Mouse (Mus musculus) lung, postnatal 0 days (tissue): ENCODE measurements at regions not wholly inside any gene's neighbourhood (a gene's known extent, or its start where the extent isn't known, plus 50 kb on each side); places are given as distances from the start of the nearest gene placed in this dataset.

Experiments used
- ATAC-seq: fragments of 200-750 bp; cut with Nextera tagmentation; 2 replicates; pipeline ENCODE4 v1.8.0; 2017; ENCODE audit warnings: moderate library complexity
- DNase-seq: peaks from one replicate; pipeline ENCODE4 v3.0.0-alpha.2; 2016; ENCODE audit warnings: low spot score
- H3K27ac ChIP-seq: fragments of 300-500 bp; sonication (generic); 2 replicates; pipeline ENCODE4 v1.5.1; 2014; ENCODE audit warnings: antibody characterized with exemption, mild to moderate bottlenecking, low read length, mixed read lengths
- H3K27me3 ChIP-seq: fragments of 300-500 bp; sonication (generic); replicated peaks from 2 replicates; pipeline ENCODE4 v1.6.1; 2014; ENCODE audit warnings: low read length, mixed read lengths; ENCODE audit not compliant: insufficient read depth
- H3K36me3 ChIP-seq: fragments of 300-500 bp; sonication (generic); 2 replicates; pipeline ENCODE4 v1.6.1; 2014; ENCODE audit warnings: low read length, mixed read lengths; ENCODE audit not compliant: insufficient read depth
- H3K4me1 ChIP-seq: fragments of 300-500 bp; sonication (generic); 2 replicates; pipeline ENCODE4 v1.6.1; 2014; ENCODE audit warnings: antibody characterized with exemption, low read depth, low read length, mixed read lengths; ENCODE audit not compliant: insufficient read depth
- H3K4me2 ChIP-seq: fragments of 300-500 bp; sonication (generic); replicated peaks from 2 replicates; pipeline ENCODE4 v1.6.1; 2014; ENCODE audit warnings: low read depth, mild to moderate bottlenecking, low read length, moderate library complexity, mixed read lengths
- H3K4me3 ChIP-seq: fragments of 300-500 bp; sonication (generic); 2 replicates; pipeline ENCODE4 v1.5.1; 2014; ENCODE audit warnings: low read depth, low read length
- H3K9ac ChIP-seq: fragments of 300-500 bp; sonication (generic); replicated peaks from 2 replicates; pipeline ENCODE4 v1.6.1; 2014; ENCODE audit warnings: low read depth, mild to moderate bottlenecking
- H3K9me3 ChIP-seq: fragments of 300-500 bp; sonication (generic); 2 replicates; pipeline ENCODE4 v1.6.1; 2016; ENCODE audit warnings: low read length, mixed read lengths
- CTCF ChIP-seq: IDR thresholded peaks from 2 replicates; pipeline ENCODE4 v1.5.1; 2016; ENCODE audit warnings: antibody characterized with exemption, mild to moderate bottlenecking
- EP300 ChIP-seq: IDR thresholded peaks from 2 replicates; pipeline ENCODE4 v1.6.1; 2016; ENCODE audit warnings: antibody characterized with exemption, mild to moderate bottlenecking, control low read depth
- WGBS: fragments of 180-500 bp; shearing (Covaris S2); extraction: QIAGEN DNeasy Blood & Tissue Kit; methylation state at CpG from one replicate; pipeline ENCODE4 v1.1.7; 2014; 5-methylcytosine and 5-hydroxymethylcytosine counted together

GRCm38 (mm10) chr4:81222468-81223175 lies 220.0 kb downstream of the Mpdz start:
- no peaks in the 10 kb centered on the region for H3K36me3 ChIP-seq
- H3K9me3 ChIP-seq: no peaks in the 10 kb centered on the region

More at GRCm38 (mm10) chr4:81222468-81223175, 220.0 kb downstream of the Mpdz start:
- Histone ChIP-seq H3K9ac (no peak overlapping the region), H3K4me1 (no peaks in the 10 kb centered on the region), H3K4me3 (no peak overlapping the region), H3K27me3 (no peaks in the 10 kb centered on the region), H3K27ac (no peak overlapping the region), H3K4me2 (no peak overlapping the region)
- no peak for TF ChIP-seq EP300
- no peak for TF ChIP-seq CTCF
- ATAC-seq: no peak
- DNase-seq: no peak
- WGBS: 31% methylated on average over 5 of the region's 5 CpGs
